Mouse (Mus musculus): ENCODE measurements around the gene Fam214a.

- no peak for TF ChIP-seq GATA1 (IDR thresholded peaks at IDR 0.05; ENCODE audit: borderline replicate concordance, low read length)
- no peak for TF ChIP-seq FLI1 (IDR thresholded peaks at IDR 0.05; ENCODE audit: low read length)
Measured at GRCm38 (mm10) chr9:75077191-75077590, 124.5 kb downstream of the Fam214a start.
